Mouse (Mus musculus): ENCODE results near the gene Esp8.
"Not testable (repeated sequence)": the region's sequence is repeated elsewhere in the genome, so short reads cannot be mapped to it uniquely, and the experiment has no call there.

The Esp8 gene

GRCm38 (mm10) chr17:40519818-40520217 lies at the start of gene Esp8:
TSS of gene Esp8 (plus strand) at chr17:40520022.
- DNase-seq (ENCODE audit: low spot score in 2 of 2): no peak

DNA sequence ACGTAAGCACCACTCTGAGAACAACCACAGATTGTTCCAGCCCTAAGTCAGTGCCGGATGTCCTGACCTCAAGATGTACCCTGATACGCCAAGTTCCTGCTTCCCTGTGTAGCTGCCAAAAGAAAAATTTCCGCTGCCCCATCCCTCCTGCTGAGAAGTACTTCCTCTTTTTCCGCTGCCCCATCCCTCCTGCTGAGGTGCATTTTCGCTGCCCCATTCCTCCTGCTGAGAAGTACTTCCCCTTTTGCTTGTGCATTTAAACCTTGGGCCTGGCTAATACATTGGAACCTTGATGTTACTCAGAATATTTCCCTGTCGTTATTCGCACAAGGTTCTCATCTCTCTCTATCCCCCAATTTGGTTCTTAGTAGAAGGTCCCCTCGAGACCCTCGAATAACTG lies 36.3 kb upstream of the Esp8 start:
- not testable (repeated sequence) for DNase-seq (ENCODE audit: low spot score in 2 of 2)

DNA sequence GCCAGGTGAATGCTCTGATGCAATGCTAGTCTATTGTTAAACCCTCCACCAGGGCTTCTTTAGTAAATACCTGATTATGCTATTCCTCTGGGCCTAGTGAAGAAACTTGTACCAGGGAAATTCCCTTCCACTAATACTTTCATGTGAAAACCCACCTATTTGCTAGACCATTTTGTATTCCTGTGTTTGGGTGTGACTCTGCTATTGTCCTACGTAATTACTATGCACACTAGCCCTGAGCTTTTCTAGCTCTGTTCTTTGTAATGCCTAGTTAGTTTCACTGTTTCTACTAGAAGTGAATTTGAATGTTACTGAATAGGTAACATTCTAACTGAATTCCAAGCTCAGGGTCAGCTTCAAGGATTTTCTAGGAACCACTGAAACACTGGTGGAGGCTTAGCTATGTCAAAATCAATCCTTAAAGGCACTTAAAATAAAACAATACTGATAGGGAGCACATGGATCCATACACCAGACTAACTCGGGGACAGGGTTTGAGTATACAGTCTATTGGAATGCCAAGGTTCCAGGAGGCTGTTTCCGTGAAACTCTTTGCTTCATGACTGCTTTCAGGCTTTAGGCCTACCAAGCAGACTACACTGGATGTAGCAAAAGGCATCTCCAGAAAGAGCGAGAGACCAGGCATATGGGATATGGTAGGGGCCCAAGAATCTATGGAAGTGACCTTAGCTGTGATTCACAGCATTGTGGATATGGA lies 24.2 kb upstream of the Esp8 start:
- DNase-seq (ENCODE audit: low spot score in 2 of 2): not testable (repeated sequence)

- DNase-seq (ENCODE audit: low spot score in 2 of 2): no peak
Observed at GRCm38 (mm10) chr17:40529813-40530212, 10.0 kb downstream of the Esp8 start.

- no peak for DNase-seq (ENCODE audit: low spot score in 2 of 2)
Observed at GRCm38 (mm10) chr17:40531147-40531546, 11.3 kb downstream of the Esp8 start.

DNA sequence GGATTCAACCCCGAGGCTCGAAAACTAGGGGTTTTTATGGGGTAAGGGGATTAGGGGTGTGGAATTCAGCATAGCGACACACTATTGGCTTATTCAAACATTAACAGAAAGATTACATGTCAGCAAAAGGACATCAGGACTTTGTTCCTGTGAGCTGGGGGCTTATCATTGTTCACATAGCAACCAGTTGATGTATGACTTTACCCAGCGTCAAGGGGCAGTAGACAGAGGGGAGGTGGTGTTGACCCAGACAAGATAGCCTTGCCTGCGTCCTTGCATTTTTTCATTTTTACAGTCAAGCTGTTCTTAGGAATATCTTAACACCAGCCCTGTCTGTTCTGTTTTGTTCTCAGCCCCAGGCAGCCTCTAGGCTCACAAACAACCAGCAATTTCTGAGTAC lies 27.2 kb downstream of the Esp8 start:
- DNase-seq (ENCODE audit: low spot score in 2 of 2): not testable (repeated sequence)

DNA sequence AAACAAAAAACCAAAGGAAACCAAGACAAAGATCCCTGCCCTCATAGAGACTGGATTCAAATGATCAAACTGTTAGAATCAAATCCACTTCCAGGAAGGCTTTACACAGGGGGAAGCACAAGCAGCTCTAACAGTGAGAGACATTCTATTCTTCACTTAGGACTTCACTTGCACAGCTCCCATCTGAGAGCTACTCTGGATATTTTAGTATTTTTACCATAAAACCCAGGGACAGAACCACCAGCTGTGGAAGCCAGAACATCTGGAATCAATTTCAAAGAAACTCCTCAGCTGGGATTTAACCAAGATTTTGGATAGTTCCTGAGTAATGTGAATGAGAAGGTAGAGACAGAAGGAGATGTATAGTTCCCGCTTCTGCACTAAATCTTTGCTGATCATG lies 33.6 kb downstream of the Esp8 start:
- DNase-seq (ENCODE audit: low spot score in 2 of 2): no peak

- no peak for DNase-seq (ENCODE audit: low spot score in 2 of 2)
Observed at GRCm38 (mm10) chr17:40561207-40561606, 41.4 kb downstream of the Esp8 start, which contains the start of gene Esp6. TSS of gene Esp6 (plus strand) at chr17:40561507.

Data from frontal cortex, postnatal 36 days (tissue).